In genomic region chr4:95821906-95822579, GRCm38 (mm10) we compare ENCODE assay signal across 12 mouse cellular contexts.
DNase-seq lines count a peak whose midpoint lies in the region; ATAC-seq lines count a peak whose summit lies in the region.
"Had no signal": no experiment of that assay in that cellular context is flagged by ENCODE, and none has a peak within 500 bp of the region (broad histone marks: within the 10 kb centered on the region; RNA-seq: fewer than 3 reads in every experiment).

No protein-coding gene starts in this region.

- 58% methylated on average over 3 of the region's 3 CpGs for WGBS in hindbrain, embryonic 11.5 days
- WGBS in hindbrain, embryonic 12.5 days = 56% methylated on average over 3 of the region's 3 CpGs
- WGBS in kidney, embryonic 15.5 days = 65% methylated on average over 3 of the region's 3 CpGs

- ATAC-seq in hindbrain, embryonic 11.5 days (ENCODE audit: low FRiP score) = no peak
- ATAC-seq in hindbrain, embryonic 12.5 days (ENCODE audit: low FRiP score) = no peak
- no peak for ATAC-seq in kidney, embryonic 15.5 days (replicated peaks; ENCODE audit: low FRiP score)

- no peaks in the 10 kb centered on the region for H3K4me1 ChIP-seq in hindbrain, embryonic 11.5 days (replicated peaks; ENCODE audit: control insufficient read depth, insufficient read depth, low read length)
- peaks cover 8% of the 10 kb centered on the region for H3K4me1 ChIP-seq in hindbrain, embryonic 12.5 days
- no peaks in the 10 kb centered on the region for H3K4me1 ChIP-seq in kidney, embryonic 15.5 days
- H3K4me1 ChIP-seq: forebrain, embryonic 12.5 days had no signal

- H3K27ac ChIP-seq in hindbrain, embryonic 11.5 days (ENCODE audit: low read depth, low read length) = no peak overlapping the region
- no peak overlapping the region for H3K27ac ChIP-seq in hindbrain, embryonic 12.5 days
- no peak overlapping the region for H3K27ac ChIP-seq in kidney, embryonic 15.5 days
- H3K27ac ChIP-seq: forebrain, embryonic 12.5 days had no signal

- peak; percentile 59 for DNase-seq in hindbrain, embryonic 11.5 days (ENCODE audit: low spot score)
- DNase-seq in MN1 (ENCODE audit: low spot score) = peak; percentile 26
- DNase-seq in embryo, embryonic 10 days (ENCODE audit: low spot score) = peak; percentile 82
- DNase-seq in induced T-regulatory cell, adult 2 months (ENCODE audit: low read depth) = peak; percentile 1
- no peak for DNase-seq in cerebellum, adult 18-20 months
- no peak for DNase-seq in thymus, postnatal 10 days (ENCODE audit: low spot score in 2 of 2)
- DNase-seq: cerebellum, adult 11-12 months; kidney, postnatal 4 days had no signal

- H3K4me2 ChIP-seq in hindbrain, embryonic 11.5 days (replicated peaks; ENCODE audit: low read depth, low read length) = no peak overlapping the region
- no peak overlapping the region for H3K4me2 ChIP-seq in hindbrain, embryonic 12.5 days (replicated peaks)
- no peak overlapping the region for H3K4me2 ChIP-seq in kidney, embryonic 15.5 days
- H3K4me2 ChIP-seq: forebrain, embryonic 12.5 days had no signal

- no peaks in the 10 kb centered on the region for H3K9me3 ChIP-seq in hindbrain, embryonic 11.5 days (ENCODE audit: control insufficient read depth, low read length)
- no peaks in the 10 kb centered on the region for H3K9me3 ChIP-seq in hindbrain, embryonic 12.5 days (replicated peaks)
- H3K9me3 ChIP-seq in kidney, embryonic 15.5 days (replicated peaks) = no peaks in the 10 kb centered on the region
- H3K9me3 ChIP-seq: forebrain, embryonic 12.5 days; megakaryocyte, embryonic 14.5 days had no signal

- no peak overlapping the region for H3K9ac ChIP-seq in hindbrain, embryonic 11.5 days (ENCODE audit: low read depth, low read length)
- no peak overlapping the region for H3K9ac ChIP-seq in hindbrain, embryonic 12.5 days
- H3K9ac ChIP-seq in kidney, embryonic 15.5 days = no peak overlapping the region
- H3K9ac ChIP-seq: forebrain, embryonic 12.5 days had no signal

- no peak overlapping the region for H3K4me3 ChIP-seq in hindbrain, embryonic 11.5 days (ENCODE audit: low read depth, low read length)
- no peak overlapping the region for H3K4me3 ChIP-seq in hindbrain, embryonic 12.5 days
- no peak overlapping the region for H3K4me3 ChIP-seq in kidney, embryonic 15.5 days (replicated peaks)
- H3K4me3 ChIP-seq: forebrain, embryonic 12.5 days; megakaryocyte, embryonic 14.5 days had no signal

- H3K27me3 ChIP-seq in hindbrain, embryonic 11.5 days (ENCODE audit: control insufficient read depth, insufficient read depth, low read length) = no peaks in the 10 kb centered on the region
- H3K27me3 ChIP-seq in hindbrain, embryonic 12.5 days = no peaks in the 10 kb centered on the region
- no peaks in the 10 kb centered on the region for H3K27me3 ChIP-seq in kidney, embryonic 15.5 days
- H3K27me3 ChIP-seq: forebrain, embryonic 12.5 days; megakaryocyte, embryonic 14.5 days had no signal

- no peaks in the 10 kb centered on the region for H3K36me3 ChIP-seq in hindbrain, embryonic 11.5 days (ENCODE audit: control insufficient read depth, insufficient read depth, low read length)
- H3K36me3 ChIP-seq in hindbrain, embryonic 12.5 days = no peaks in the 10 kb centered on the region
- no peaks in the 10 kb centered on the region for H3K36me3 ChIP-seq in kidney, embryonic 15.5 days
- H3K36me3 ChIP-seq: forebrain, embryonic 12.5 days had no signal

Comparison
In these comparisons a context has a peak if more than half of its experiments do, and no peak if none do; other contexts are left out.
1. DNase-seq: peak in hindbrain, embryonic 11.5 days (single experiment), MN1 (single experiment), embryo, embryonic 10 days (single experiment) and induced T-regulatory cell, adult 2 months (single experiment); none in cerebellum, adult 18-20 months (0 of 2) and thymus, postnatal 10 days (0 of 2).